Mouse (Mus musculus) thymus, postnatal 0 days (tissue): ENCODE data around the gene Ninj1. TPM values are rescaled to one million over a fixed set of nuclear protein-coding genes. Genes with fewer than 3 reads are reported as not detected.
A peak's percentile ranks its signal among the peaks of the same experiment; 100 is the strongest.

Experiments used
- DNase-seq: peaks from one replicate; pipeline ENCODE4 v3.0.0-alpha.2; 2015; ENCODE audit warnings: low spot score
- polyA plus RNA-seq: library from polyadenylated mRNA; unstranded; fragments of >200 nt; fragmentation: Nextera tagmentation; extraction: Ambion mirVana; gene quantifications from 2 replicates; pipeline ENCODE4 v1.2.1, GENCODE M21; 2015

Ninj1 gene
- polyA plus RNA-seq, 1 experiment from 2014 or later, result 29.5 TPM

DNA sequence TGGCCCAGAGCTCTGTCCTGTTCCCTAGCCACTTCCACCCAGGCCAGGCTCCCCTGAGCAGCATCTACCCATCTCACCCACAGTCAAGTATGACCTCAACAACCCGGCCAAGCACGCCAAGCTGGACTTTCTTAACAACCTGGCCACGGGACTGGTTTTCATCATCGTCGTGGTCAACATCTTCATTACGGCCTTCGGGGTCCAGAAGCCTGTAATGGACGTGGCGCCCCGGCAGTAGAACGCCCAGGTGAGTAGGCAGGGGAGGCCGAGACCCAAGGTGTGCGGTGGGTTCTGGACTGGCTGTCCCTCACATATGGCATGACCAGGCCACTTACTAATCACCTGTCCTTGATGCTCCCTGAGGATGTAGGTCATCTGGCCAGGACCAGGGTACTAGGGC lies 7.5 kb downstream of the Ninj1 start:
- no peak for DNase-seq

DNA sequence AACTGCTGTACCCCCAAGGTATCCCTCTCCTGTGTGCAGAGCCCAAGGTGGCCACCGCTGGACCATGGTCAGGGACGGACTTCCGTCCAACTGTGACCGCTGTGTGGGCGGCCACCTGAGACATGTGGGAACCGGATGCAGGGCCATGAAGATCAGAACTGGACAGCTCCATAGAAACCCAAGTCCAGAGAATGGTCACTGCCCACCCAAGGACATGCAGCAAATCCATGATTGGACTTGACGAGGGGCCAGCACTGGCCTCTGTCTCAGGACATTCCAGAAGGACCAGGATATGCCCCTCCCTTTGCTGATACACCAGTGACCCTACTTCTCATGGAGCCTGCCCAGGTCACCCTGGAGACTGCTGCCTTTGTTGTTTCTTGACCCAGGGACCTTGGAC lies 8.4 kb downstream of the Ninj1 start:
- no peak for DNase-seq

DNA sequence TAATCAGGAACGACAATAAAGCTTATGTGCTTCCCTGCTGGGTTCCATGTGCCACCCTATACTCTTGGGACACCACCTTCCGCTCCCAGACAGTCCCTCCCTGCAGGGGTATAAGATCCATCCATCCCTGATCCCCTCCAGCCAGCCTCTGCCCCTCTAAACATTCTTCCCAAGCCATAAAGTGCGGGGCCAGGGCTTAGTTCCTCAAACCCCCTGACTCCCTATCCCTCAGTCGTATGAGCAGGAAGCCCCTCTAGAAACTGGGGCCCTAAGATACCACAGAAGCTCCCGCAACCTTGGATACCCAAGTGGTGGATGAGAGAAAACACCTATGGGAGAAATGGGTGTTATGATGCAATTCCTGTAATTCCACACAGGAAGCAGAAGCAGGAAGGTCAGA lies 8.9 kb downstream of the Ninj1 start:
- DNase-seq, result no peak

- DNase-seq, result no peak
These were observed 9.5 kb downstream of the Ninj1 start for GRCm38 (mm10) chr13:49196766-49197165.

GRCm38 (mm10) chr13:49198734-49199133 lies 11.4 kb downstream of the Ninj1 start:
- DNase-seq, result no peak

DNA sequence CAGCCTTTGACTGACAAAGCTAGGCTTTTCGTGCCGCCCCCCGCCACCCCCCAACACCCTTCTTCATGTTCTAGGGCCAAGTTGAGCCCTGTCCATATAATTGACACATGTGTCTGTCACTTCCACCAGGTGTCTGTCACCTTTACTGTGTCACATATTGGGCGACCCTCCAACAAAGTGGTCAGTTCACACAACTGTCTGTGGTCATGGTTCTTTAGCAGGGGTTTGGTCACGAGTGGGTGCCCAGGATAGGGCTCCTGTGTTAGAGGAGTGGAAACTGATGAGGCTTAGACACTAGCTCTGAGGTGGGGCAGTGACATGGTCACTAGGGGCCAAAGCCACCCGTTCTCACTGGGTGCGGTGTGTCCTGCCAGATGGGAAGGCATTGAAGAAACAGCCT lies 12.6 kb downstream of the Ninj1 start:
- no peak for DNase-seq

GRCm38 (mm10) chr13:49200688-49201087 lies 13.4 kb downstream of the Ninj1 start:
- no peak for DNase-seq

DNA sequence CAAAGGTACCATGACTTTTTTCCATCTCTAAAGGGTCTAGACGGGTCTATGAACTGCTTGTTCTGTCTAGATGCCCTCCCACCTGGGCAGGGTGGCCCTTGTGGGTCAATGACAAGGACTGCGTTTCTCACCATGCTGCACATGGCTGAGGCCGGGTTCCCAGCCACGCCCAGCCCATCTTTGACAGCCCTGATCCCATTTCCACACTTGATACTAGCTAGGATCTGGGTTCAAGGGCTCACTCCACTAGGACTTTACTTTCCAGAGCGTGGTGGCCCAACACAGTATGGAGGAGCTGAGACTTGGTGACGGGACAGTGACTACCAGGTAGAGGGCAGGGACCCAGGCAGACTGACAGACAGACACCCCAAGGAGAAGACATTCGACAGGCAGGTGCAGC lies 15.3 kb downstream of the Ninj1 start:
- no peak for DNase-seq

DNA sequence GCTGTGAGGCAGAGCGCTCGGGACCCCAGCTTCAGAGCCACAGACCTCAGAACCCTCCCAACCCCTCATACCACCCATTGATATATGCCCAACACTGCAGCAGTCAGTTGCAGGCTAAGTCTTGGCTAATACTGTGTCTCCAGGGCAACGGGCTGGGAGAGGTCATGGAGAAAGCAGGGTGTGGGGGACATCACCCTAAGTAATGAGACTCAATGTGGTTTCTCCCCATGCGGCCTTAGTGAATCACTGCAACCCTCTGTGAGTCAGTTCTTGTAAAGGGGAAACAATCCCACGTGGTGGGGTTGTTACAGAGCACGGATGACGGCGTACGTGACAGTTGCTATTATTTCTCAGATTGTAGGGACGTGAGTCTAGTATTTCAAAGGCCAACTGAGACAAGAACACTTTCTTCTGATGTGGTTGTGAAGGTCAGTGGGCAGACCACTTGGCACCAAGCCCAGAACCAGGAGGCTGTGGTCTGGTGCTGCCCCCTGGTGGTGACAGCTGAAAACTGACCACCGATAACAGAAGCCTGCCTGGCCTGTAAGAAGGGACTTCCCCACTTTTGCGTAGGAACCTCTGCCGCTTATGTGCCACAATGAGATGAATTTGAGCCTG lies 18.2 kb downstream of the Ninj1 start:
- peak; percentile 59 for DNase-seq

DNA sequence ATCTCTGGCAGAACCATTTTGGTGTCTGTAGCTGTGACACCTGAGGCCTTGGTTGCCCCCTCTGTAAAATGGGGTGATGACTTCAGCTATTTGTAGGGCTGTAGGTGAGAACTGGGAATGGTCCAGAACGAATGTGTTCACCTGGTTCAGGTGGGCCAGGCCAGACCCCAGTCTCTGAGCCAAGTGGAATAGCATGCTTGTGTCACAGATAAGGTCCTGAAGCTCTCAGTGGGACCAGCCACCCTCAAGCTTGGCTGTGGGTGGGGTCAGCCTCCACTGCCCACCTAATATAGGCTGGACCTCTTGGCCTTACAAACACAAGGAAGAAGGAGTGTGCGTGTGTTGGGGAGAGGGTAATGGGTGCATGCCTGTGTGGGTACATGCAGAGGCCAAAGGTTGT lies 19.1 kb downstream of the Ninj1 start:
- no peak for DNase-seq

- DNase-seq, result no peak
These were observed 22.0 kb downstream of the Ninj1 start for GRCm38 (mm10) chr13:49209306-49209705.

GRCm38 (mm10) chr13:49212711-49213500 lies 25.6 kb downstream of the Ninj1 start:
- no peak for DNase-seq

DNA sequence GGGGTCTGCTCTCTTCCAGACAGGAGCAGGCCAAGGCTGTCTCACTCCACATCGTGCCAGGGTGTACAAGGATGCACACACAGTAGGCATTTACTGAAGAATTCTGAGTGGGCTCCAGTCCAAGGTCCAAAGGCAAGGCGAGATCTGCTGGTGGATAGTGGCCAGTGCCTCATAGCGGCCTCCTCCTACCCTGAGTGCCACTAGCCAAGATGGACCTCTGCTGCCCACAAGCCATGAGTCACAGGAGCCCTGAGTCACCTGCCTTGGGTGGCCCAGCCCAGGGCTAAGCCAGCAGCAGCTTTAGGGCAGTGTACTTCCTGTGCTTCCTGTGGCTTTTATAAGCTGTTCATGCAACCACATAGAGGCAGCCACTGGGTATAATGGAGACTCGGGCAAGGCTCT lies 26.2 kb downstream of the Ninj1 start:
- DNase-seq, result peak; percentile 46

GRCm38 (mm10) chr13:49214454-49214853 lies 27.2 kb downstream of the Ninj1 start:
- no peak for DNase-seq

DNA sequence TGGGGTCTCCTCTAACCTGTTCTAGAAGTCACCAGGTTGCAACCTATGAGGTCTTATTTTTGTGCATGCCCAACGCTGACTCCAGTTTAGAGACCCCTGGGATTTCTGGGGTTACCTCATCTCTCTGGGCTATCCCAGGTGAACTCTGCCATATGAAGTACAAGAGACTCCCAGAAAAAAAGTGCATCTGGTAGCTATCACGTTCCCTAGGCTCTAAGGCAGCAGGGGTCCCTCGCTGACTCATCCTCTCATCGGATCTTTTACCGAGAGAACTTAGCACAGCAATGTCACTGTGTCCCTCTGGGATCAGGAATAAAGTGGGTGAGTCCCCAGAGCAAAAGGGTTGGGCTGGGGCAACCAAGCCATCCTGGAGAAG lies 27.8 kb downstream of the Ninj1 start:
- no peak for DNase-seq

GRCm38 (mm10) chr13:49215504-49216219 lies 28.4 kb downstream of the Ninj1 start, which contains the start of gene Card19:
Card19 (minus strand) TSS chr13:49216037.
- DNase-seq, result peak; percentile 97

DNA sequence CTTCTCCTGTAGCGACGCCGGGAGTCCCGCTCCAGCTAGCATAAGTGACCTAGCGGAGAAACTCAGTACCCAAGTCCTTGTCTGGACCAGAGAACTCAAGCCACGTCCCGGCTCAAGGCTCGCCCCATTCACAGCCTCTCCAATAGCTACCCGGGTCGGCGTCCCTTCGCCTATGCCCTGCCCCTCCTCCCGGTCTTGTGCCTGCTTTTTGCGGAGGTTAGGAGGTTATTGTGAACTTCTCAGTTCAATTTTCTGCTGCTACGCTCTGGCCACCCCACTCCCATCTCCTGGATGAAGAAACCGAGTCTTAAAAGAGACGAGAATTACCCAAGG lies 28.9 kb downstream of the Ninj1 start:
- DNase-seq, result no peak

- DNase-seq, result no peak
These were observed 29.7 kb downstream of the Ninj1 start for GRCm38 (mm10) chr13:49216808-49217561.

DNA sequence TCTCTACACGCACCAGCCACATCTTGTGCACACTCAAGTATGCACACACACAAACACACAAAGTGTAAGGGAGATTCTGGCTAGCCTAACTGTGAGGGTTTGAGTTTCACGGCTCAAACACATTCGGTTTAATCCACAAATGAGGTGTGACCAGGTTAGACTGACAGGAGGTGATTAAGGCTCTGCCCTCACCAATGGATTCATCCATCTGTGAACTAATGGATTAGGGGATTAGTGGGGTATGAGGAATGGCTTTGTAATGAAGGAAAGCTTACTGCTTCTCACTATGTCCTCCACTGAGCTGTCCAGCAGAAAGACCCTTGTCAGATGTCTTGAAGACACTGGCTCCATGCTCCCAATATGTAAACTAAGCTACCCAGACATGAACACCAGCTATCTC lies 31.4 kb downstream of the Ninj1 start:
- DNase-seq, result no peak

DNA sequence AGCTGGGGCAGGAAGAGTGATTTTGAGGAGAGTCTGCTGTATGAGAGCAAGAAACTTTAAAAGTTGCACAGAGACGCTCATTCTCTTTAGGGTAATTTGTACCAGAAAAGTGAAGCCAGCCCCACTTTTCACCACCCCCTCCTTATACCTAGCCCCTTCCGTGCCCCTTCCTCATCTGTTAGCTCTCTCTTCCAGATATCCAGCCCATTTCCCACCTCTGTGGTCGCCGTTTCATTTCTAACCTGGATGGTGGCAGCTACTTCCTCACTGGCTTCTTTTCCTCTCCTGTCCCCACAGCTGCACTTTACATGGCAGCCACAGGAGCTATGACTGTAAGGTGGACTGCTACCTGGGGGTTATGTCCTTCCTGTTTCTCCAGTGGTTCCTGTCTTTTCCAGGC lies 32.1 kb downstream of the Ninj1 start:
- no peak for DNase-seq

DNA sequence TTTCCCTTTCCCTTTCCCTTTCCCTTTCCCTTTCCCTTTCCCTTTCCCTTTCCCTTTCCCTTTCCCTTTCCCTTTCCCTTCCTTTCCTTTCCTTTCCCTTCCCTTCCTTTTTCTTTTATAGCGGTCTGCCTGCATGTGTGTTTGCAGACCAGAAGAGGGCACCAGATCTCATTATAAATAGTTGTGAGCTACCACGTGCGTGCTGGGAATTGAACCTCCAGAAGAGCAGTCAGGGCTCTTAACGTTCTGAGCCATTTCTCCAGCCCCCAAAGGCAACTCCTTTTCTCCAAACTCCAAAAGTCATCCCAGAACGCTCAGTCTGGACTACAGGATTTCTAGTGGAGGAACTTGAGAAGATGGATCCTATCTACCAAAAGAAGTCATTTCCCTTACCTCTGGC lies 33.6 kb downstream of the Ninj1 start:
- DNase-seq, result no peak

GRCm38 (mm10) chr13:49224314-49224713 lies 37.0 kb downstream of the Ninj1 start:
- no peak for DNase-seq
